Mouse (Mus musculus): ENCODE results near the gene Skap1.

DNA sequence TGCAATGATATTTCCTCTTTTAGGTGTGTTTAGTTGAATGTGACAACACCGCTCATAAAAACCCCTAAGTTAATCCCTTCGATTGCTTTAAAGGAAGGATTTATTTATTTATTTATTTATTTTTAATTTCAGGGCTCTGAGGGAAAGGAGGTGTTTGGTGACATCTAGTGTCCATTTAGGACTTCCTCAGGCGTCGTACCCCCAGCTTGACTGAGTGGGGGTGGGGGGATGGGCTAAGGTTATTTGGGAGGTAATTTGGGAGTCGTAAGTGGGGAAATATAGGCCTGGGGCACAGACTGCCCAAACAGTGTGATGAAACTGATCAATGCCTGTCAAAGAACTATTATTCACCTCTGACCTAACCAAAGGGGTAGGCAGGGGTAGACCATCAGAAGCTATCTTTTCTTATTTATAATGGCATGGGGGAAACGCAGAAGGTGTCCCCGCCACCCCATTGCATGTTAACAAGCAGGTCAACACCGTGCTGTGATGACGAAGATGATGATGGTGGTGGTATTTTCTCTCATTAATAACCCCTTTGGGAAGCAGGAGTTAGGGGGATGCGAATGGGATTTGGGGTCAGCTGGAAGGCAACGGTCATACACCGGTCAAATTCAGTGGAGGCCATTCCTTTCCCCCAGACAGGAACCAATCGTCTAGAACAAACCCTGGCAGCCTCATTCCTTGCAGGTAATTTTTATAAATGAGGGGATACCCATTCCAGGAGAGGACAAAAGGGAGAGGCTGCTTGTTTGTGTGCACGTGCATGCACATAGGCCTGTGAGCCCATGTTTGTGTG lies 273.5 kb downstream of the Skap1 start:
- no peak for TF ChIP-seq EP300 (IDR thresholded peaks at IDR 0.05; ENCODE audit: low read depth)
- no peak for TF ChIP-seq CTCF (IDR thresholded peaks at IDR 0.05; ENCODE audit: low read depth)

Data from liver, postnatal 0 days (tissue).